Mouse (Mus musculus) CH12.LX (cell line): ENCODE measurements at regions not wholly inside any gene's neighbourhood (a gene's known extent, or its start where the extent isn't known, plus 50 kb on each side); places are given as distances from the start of the nearest gene placed in this dataset.

Source experiments
- CTCF ChIP-seq, 2 experiments: IDR thresholded peaks in 1 of 2; conservative IDR thresholded peaks in 1 of 2; 2 replicates each; pipeline ENCODE4 v1.5.1; 2011 to 2012; ENCODE audit warnings: low read depth in 2 of 2, low read length in 2 of 2, improper control_type of control experiment in 1 of 2, inconsistent platforms in 1 of 2, mild to moderate bottlenecking in 1 of 2, moderate library complexity in 1 of 2
- HCFC1 ChIP-seq: IDR thresholded peaks from 2 replicates; pipeline ENCODE4 v1.6.1; 2012; ENCODE audit warnings: low read depth, mild to moderate bottlenecking, inconsistent platforms, low read length, improper control_type of control experiment

DNA sequence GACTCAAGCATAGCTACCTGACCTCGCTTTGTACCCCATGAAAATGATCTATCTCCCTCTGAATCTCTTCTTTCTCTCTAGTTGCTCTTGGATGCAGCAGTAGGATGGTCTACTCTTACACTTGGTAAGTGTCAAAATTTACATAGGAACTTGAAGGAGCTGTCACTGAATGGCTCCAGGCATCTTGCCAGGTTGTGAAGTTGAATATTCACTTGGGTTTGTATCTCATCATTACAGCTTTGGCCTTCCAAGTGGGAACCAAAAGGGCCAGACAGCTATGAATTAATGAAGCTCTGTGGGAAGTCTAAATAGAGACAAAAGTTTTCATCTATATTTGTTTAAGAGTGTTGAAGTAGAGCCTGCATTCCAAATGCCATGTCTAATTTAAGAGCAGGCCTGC, 475.5 kb downstream of the Flrt2 start:
- TF ChIP-seq CTCF (conservative IDR thresholded peaks at IDR 0.05 in 1 of 2, IDR thresholded peaks at IDR 0.05 in 1 of 2; ENCODE audit: low read depth in 2 of 2, low read length in 2 of 2) (no peak), HCFC1 (no peak)
